Mouse (Mus musculus): ENCODE measurements around the gene Dmrt1.

GRCm38 (mm10) chr19:25564430-25564829 is 59.0 kb downstream of the Dmrt1 start:
- TF ChIP-seq EP300 (IDR thresholded peaks at IDR 0.05; ENCODE audit: insufficient read depth, low read depth, low read length), result no peak
- no peak for TF ChIP-seq CTCF (IDR thresholded peaks at IDR 0.05; ENCODE audit: low read depth, low read length)
